Mouse (Mus musculus): ENCODE measurements around the gene Nrf1. TPM values are rescaled to one million over a fixed set of nuclear protein-coding genes. Genes with fewer than 3 reads are reported as not detected.

Nrf1 gene
- polyA plus RNA-seq, 1 experiment from 2014 or later, result 58.1 TPM

DNA sequence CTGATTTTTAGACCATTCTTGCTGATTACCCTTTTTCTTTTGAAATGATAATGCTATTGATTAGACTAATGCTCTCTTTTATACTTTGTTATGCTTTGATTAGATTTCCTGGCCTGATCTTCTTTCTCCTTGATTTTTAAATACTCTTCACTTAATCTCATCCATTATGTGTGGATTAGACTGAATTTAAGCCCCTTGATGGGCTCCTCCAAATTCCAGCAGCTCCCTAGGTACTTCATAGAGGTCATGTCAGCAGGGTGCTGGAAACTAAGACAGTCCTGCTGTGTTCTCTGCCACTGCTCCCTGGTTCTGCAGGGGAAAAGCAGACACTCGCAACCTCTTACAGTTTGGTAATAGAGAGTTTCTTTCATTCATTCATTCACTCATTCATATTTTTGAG is 35.5 kb downstream of the Nrf1 start:
- Histone ChIP-seq H3K4me3 (no peak overlapping the region), H3K9ac (no peak overlapping the region), H3K9me3 (replicated peaks) (no peaks in the 10 kb centered on the region), H3K27ac (no peak overlapping the region), H3K27me3 (replicated peaks) (no peaks in the 10 kb centered on the region), H3K4me1 (peaks cover 27% of the 10 kb centered on the region), H3K4me2 (no peak overlapping the region), H3K36me3 (no peaks in the 10 kb centered on the region)
- WGBS (ENCODE audit: insufficient replicate concordance), result 91% methylated on average over 1 of the region's 1 CpGs
- ATAC-seq, result no peak

DNA sequence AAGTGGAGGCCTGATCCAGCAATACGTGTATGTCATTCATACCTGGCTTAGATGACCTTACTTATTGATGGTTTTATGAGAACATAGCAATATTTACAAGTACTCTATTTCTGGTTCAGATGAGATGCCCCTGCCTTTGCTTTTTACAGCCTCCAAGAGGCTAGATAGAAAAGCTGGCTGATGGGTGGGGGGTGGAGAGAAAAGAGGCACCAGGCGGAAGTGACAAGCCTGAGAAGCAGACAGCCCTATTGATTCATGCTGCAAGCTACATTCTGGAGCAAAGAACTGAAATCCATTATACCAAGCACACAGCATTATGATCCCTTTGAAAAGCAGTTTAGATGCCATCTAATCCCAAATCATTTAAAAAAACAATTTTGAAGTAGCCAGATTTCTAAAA is 37.6 kb downstream of the Nrf1 start:
- 65% methylated on average over 2 of the region's 2 CpGs for WGBS (ENCODE audit: insufficient replicate concordance)
- no peaks in the 10 kb centered on the region for H3K9me3 ChIP-seq (replicated peaks)
- ATAC-seq, result no peak
- no peak overlapping the region for H3K9ac ChIP-seq
- H3K27me3 ChIP-seq (replicated peaks), result no peaks in the 10 kb centered on the region
- no peak overlapping the region for H3K27ac ChIP-seq
- H3K4me2 ChIP-seq, result no peak overlapping the region
- H3K4me3 ChIP-seq, result no peak overlapping the region
- H3K36me3 ChIP-seq, result peaks cover 17% of the 10 kb centered on the region
- H3K4me1 ChIP-seq, result peaks cover 34% of the 10 kb centered on the region

DNA sequence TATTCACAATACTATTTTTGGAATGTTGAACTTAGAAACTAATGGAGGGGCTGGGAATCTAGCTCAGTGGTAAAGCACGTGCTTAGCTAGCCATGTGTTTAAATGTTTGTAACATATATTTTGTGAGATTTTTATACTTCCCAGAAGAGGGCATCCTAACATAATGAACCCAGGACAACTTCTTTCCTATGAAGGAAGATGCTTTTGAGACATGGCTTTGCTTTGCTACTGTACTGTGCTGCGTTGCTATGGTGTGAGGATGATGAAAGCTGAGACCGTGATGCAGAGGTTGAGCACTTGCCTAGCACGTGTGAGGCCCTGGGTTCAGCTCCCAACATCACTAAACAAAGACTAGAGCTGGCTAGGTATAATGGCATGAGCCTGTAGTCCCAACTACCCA is 43.4 kb downstream of the Nrf1 start:
- no peak overlapping the region for H3K9ac ChIP-seq
- peaks cover 17% of the 10 kb centered on the region for H3K4me1 ChIP-seq
- peaks cover 68% of the 10 kb centered on the region for H3K36me3 ChIP-seq
- no peak overlapping the region for H3K4me2 ChIP-seq
- H3K4me3 ChIP-seq, result no peak overlapping the region
- no peak for ATAC-seq
- no peaks in the 10 kb centered on the region for H3K27me3 ChIP-seq (replicated peaks)
- H3K9me3 ChIP-seq (replicated peaks), result no peaks in the 10 kb centered on the region
- 87% methylated on average over 4 of the region's 4 CpGs for WGBS (ENCODE audit: insufficient replicate concordance)
- H3K27ac ChIP-seq, result no peak overlapping the region

DNA sequence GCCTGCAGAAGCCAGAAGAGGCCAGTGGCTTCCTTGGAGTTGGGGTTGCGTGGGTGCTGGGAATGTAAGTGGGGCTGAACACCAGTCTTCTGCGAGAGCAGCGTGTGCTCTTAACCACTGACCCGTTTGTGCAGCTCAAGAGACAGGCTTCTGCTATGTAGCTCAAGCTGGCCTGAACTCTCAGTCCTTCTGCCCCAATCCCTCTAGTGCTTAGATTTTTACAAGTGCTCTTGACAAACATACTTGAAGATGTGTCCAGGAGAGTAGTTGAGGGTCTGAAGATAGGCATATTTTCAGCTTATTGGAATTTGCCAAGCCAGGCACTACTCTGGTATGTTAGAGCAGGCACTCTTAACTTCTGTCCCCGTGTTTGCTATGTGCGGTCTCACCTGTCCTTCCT is 45.0 kb downstream of the Nrf1 start:
- H3K36me3 ChIP-seq, result peaks cover 84% of the 10 kb centered on the region

DNA sequence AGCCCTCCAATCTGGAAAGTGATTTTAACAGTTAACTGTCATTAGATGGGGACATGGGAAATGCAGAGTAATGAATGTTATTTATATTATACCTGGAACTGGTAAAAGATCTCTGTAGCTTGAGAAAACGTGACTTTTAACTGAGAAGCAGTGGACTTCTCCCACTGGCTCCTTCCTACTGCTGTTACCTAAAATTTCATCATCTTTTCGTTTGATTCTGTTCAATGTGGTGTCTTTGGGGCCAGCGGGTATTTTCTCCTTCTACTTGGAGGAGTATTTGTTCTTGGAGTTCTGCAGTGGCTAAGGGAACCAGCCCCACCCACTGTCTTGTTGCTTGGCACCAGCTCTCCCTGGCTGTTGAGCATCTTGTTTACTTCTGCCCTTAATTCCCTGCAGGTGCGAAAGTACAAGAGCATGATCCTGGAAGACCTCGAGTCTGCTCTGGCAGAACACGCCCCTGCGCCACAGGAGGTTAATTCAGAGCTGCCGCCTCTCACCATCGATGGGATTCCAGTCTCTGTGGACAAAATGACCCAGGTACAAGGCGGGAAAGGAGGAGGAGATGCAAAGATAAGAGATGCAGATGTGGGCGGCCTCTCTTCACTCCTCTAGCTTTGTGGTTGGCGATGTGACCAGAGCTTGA is 54.1 kb downstream of the Nrf1 start:
- no peak overlapping the region for H3K4me3 ChIP-seq
- 83% methylated on average over 12 of the region's 12 CpGs for WGBS (ENCODE audit: insufficient replicate concordance)
- H3K9me3 ChIP-seq (replicated peaks), result no peaks in the 10 kb centered on the region
- no peaks in the 10 kb centered on the region for H3K27me3 ChIP-seq (replicated peaks)
- no peak overlapping the region for H3K27ac ChIP-seq
- peaks cover 95% of the 10 kb centered on the region for H3K36me3 ChIP-seq
- H3K4me2 ChIP-seq, result no peak overlapping the region
- ATAC-seq, result no peak
- H3K9ac ChIP-seq, result no peak overlapping the region
- no peaks in the 10 kb centered on the region for H3K4me1 ChIP-seq

More for the DNA sequence above, 45.0 kb downstream of the Nrf1 start:
- ATAC-seq, result no peak
- no peaks in the 10 kb centered on the region for H3K27me3 ChIP-seq (replicated peaks)
- 88% methylated on average over 6 of the region's 6 CpGs for WGBS (ENCODE audit: insufficient replicate concordance)
- no peak overlapping the region for H3K27ac ChIP-seq
- H3K9ac ChIP-seq, result no peak overlapping the region
- no peak overlapping the region for H3K4me3 ChIP-seq
- peaks cover 12% of the 10 kb centered on the region for H3K4me1 ChIP-seq
- no peak overlapping the region for H3K4me2 ChIP-seq
- no peaks in the 10 kb centered on the region for H3K9me3 ChIP-seq (replicated peaks)

DNA sequence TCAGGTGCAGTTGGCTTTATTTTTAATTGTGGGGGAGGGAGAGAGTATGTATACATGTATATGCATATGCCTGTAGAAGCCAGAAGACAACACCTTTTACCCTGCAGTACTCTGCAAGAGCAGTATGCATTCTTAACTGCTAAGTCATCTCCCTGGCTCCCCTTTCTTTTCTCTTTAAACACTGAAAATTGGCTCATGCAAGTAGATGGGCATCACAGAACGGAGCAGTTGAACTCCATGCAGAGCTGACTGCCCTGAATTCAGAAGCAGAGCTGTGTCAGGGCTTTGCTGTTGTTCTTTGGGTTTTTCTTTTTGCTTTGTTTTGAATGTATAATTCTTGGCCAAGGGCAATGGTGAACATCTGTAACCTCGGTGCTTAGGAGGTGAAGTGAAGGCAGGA is 58.3 kb downstream of the Nrf1 start:
- Histone ChIP-seq H3K4me1 (no peaks in the 10 kb centered on the region), H3K27ac (no peak overlapping the region), H3K27me3 (replicated peaks) (no peaks in the 10 kb centered on the region), H3K9ac (no peak overlapping the region), H3K36me3 (peaks cover 92% of the 10 kb centered on the region), H3K9me3 (replicated peaks) (no peaks in the 10 kb centered on the region), H3K4me2 (no peak overlapping the region), H3K4me3 (no peak overlapping the region)
- 93% methylated on average over 2 of the region's 2 CpGs for WGBS (ENCODE audit: insufficient replicate concordance)
- ATAC-seq, result no peak

DNA sequence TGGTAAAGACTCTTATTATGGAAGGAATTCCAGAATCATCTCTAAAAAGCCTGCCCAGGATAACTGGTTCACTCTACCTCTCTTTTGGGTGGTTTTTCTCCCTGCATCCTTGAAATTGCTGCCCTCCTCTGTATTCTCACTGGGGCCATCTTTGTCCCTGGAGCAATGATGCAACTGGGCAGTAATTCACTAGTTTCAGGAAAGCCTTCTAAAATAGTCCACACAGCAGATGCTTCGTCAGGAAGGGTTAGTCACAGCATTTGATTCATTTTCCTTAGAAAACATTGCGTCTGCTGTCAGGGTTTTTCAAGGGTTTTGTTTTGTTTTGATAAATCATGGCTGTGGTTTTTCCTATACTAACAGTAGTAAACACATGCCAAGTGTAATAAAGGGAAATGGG is 59.7 kb downstream of the Nrf1 start:
- whole genome bisulfite sequencing (ENCODE audit: insufficient replicate concordance), result 77% methylated on average over 2 of the region's 2 CpGs
- no peak overlapping the region for H3K4me2 ChIP-seq
- H3K9ac ChIP-seq, result no peak overlapping the region
- H3K4me1 ChIP-seq, result no peaks in the 10 kb centered on the region
- no peak for ATAC-seq
- no peaks in the 10 kb centered on the region for H3K9me3 ChIP-seq (replicated peaks)
- no peak overlapping the region for H3K4me3 ChIP-seq
- H3K27ac ChIP-seq, result no peak overlapping the region
- H3K36me3 ChIP-seq, result peaks cover 90% of the 10 kb centered on the region
- no peaks in the 10 kb centered on the region for H3K27me3 ChIP-seq (replicated peaks)

DNA sequence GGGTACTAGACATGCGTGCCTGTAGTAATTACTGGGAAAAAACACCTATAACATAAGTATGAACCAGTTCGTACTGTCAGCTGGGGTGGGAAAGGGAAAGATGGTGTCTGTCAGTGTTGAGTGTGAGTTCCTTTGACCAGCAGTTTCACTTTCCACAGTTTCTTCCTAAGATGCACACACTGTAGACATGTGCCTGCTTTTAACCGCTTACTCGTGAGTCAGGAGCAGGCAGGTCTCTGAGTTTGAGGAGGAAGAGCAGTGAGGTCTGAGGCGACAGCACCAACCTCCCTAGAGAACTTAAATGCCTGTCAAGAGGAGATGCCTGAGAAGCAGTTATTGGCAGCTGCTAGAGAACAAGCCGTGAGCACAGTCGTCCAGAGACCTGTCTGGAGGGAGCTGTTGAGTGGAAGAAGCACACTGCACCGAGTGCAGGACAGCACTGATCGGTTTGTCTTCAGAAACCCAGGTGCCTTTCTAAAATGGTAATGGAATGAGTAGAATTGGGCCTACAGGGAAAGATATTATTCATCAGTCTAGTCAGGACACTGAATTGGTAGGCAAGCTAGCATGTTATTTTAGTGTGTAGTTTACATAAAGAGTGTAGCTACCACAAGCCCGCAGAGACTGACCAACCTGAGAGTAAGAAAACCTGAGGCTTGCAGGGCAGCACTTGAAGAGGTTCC is 62.2 kb downstream of the Nrf1 start:
- ATAC-seq, result no peak
- no peaks in the 10 kb centered on the region for H3K9me3 ChIP-seq (replicated peaks)
- WGBS (ENCODE audit: insufficient replicate concordance), result 90% methylated on average over 10 of the region's 10 CpGs
- no peak overlapping the region for H3K9ac ChIP-seq
- no peak overlapping the region for H3K27ac ChIP-seq
- H3K27me3 ChIP-seq (replicated peaks), result no peaks in the 10 kb centered on the region
- H3K4me1 ChIP-seq, result no peaks in the 10 kb centered on the region
- no peak overlapping the region for H3K4me2 ChIP-seq
- H3K36me3 ChIP-seq, result peaks cover 85% of the 10 kb centered on the region
- H3K4me3 ChIP-seq, result no peak overlapping the region

DNA sequence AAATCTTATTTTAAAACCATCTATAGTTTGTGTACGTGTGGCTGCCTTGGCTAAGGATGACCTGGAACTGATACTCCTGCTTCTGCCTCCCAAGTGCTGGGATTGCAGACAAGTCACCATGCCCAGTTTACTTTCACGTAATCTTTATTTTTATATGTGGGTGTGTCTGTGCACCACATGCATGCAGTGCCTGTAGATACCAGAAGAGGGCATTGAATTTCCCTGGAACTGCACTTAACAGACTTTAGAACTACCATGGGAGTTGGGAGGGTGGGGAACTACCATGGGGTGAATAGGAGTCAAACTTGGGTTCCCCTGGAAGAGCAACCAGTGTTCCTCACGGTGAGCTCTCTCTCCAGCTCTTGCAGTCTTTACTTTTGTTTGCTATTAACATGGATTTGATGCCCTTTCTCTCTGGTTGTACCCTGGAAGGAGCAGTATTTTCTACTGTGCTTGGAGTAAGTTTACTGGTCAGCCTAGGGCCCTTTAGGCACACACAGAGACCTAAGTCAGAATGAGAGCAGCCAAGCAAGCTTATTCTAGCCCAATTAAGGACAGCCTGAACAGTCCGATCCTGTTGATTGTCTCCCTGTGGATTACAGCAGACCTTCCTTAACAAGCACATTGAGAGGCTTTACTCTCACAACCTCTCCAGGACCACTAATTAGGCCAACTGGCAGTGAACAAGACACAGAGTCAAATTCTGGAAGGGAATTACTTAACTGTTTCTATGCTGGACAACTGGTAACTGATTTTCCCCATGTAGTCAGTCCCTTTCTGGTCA is 64.8 kb downstream of the Nrf1 start:
- H3K4me3 ChIP-seq, result no peak overlapping the region
- WGBS (ENCODE audit: insufficient replicate concordance), result 94% methylated on average over 4 of the region's 4 CpGs
- no peaks in the 10 kb centered on the region for H3K9me3 ChIP-seq (replicated peaks)
- no peaks in the 10 kb centered on the region for H3K27me3 ChIP-seq (replicated peaks)
- no peaks in the 10 kb centered on the region for H3K4me1 ChIP-seq
- peaks cover 83% of the 10 kb centered on the region for H3K36me3 ChIP-seq
- H3K4me2 ChIP-seq, result no peak overlapping the region
- no peak overlapping the region for H3K27ac ChIP-seq
- no peak for ATAC-seq
- no peak overlapping the region for H3K9ac ChIP-seq

DNA sequence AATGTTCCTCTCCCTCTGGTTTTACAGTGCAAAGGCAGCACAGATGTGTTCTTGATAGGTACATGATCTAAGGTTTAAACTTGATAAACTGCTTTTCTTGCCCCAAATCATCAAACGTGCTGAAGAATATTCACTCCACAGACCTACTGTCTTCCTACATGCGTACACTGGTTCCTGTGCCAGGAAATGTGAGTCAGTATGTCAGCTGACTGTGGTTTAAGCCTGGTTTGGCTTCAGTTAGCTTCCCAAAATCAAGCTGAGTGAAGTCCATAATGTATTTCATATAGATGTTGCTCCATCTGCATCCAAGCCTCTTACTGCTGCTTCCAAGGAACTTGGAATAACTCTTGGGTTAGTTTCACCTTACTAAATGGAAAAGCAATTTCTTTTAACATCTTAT is 66.3 kb downstream of the Nrf1 start:
- no peaks in the 10 kb centered on the region for H3K27me3 ChIP-seq (replicated peaks)
- 50% methylated on average over 2 of the region's 2 CpGs for WGBS (ENCODE audit: insufficient replicate concordance)
- ATAC-seq, result no peak
- no peak overlapping the region for H3K27ac ChIP-seq
- peaks cover 87% of the 10 kb centered on the region for H3K36me3 ChIP-seq
- H3K4me1 ChIP-seq, result no peaks in the 10 kb centered on the region
- H3K4me3 ChIP-seq, result no peak overlapping the region
- no peak overlapping the region for H3K9ac ChIP-seq
- H3K9me3 ChIP-seq (replicated peaks), result no peaks in the 10 kb centered on the region
- no peak overlapping the region for H3K4me2 ChIP-seq

DNA sequence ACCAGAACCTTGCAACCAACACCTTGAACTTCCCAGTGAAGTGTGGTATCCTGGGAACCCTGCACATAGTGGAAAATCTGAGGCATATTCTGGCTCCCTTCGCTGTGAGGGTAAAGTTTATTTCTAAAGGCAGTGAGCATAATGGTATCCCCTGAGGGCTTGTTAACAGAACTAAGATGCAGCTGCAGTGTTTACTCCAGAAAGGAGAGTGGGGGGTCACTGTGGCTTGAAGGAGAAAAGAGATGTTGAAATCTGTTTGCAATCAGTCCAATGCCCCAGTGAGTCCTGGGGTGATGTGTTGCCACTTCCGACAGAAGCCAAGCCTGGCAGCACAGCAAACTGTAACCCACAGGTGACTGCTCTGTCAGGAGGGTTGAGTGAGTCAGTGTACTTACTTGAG is 73.4 kb downstream of the Nrf1 start:
- 92% methylated on average over 2 of the region's 2 CpGs for WGBS (ENCODE audit: insufficient replicate concordance)
- H3K9ac ChIP-seq, result no peak overlapping the region
- ATAC-seq, result no peak
- H3K36me3 ChIP-seq, result peaks cover 89% of the 10 kb centered on the region
- no peaks in the 10 kb centered on the region for H3K9me3 ChIP-seq (replicated peaks)
- no peak overlapping the region for H3K27ac ChIP-seq
- no peak overlapping the region for H3K4me3 ChIP-seq
- H3K4me2 ChIP-seq, result no peak overlapping the region
- H3K4me1 ChIP-seq, result peaks cover 8% of the 10 kb centered on the region; the same call in 1 of the 2 replicates
- H3K27me3 ChIP-seq (replicated peaks), result no peaks in the 10 kb centered on the region

DNA sequence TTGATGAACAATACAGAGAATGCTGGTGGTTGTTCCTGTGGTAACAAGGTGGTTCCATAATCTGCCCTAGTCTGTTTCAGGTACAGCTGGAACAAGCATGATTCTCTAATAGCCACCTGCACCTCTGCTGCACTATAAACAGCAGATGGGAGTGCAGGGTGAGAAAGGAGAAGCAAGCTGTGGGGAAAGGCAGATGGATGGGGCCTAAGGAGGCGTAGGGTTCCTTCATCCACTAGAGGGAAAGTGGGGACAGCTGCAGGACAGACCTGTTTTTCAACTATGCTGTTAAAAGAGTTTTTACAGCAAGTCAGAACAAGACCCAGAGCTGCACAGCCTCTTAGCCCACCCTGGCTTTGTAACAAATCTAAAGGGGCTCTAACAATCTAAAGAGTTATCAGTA is 73.8 kb downstream of the Nrf1 start:
- H3K27me3 ChIP-seq (replicated peaks), result no peaks in the 10 kb centered on the region
- H3K4me1 ChIP-seq, result peaks cover 11% of the 10 kb centered on the region; the same call in 1 of the 2 replicates
- H3K4me2 ChIP-seq, result no peak overlapping the region
- H3K9me3 ChIP-seq (replicated peaks), result no peaks in the 10 kb centered on the region
- peaks cover 89% of the 10 kb centered on the region for H3K36me3 ChIP-seq
- H3K4me3 ChIP-seq, result no peak overlapping the region
- no peak overlapping the region for H3K9ac ChIP-seq
- WGBS (ENCODE audit: insufficient replicate concordance), result 79% methylated on average over 1 of the region's 1 CpGs
- no peak overlapping the region for H3K27ac ChIP-seq
- ATAC-seq, result no peak

Measured in liver, embryonic 12.5 days (tissue).